Comparison of ENCODE assay signal across 8 mouse cellular contexts in the genomic region with DNA sequence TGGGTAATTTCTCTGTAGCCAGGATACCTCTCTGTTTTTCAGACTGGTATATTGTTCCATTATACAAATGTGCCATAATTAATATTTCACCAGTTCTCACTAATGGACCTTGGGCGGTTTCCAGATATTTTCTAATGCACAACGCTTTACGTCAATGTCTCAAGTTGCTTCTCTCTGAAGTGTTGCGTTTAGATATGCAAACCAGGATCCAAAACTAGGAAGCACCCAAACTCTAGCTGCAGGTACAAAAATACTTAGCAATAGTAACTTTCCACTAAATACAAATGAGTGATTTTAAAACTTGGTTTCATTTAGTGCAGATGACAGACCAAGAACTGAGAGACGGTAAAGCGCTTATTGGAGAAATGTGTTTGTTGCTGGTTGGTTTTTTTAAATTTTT. TPM values are rescaled to one million over a fixed set of nuclear protein-coding genes. Genes with fewer than 3 reads are reported as not detected.
DNase-seq lines count a peak whose midpoint lies in the region; ATAC-seq and TF ChIP-seq lines count a peak whose summit lies in the region.

No protein-coding gene starts in this region.

- H3K79me2 ChIP-seq in heart, adult 2 months (replicated peaks; ENCODE audit: control insufficient read depth, insufficient read depth, low read length): peaks cover 8% of the 10 kb centered on the region; the same call in 1 of the 2 replicates
- H3K79me2 ChIP-seq in macrophage (ENCODE audit: inconsistent target): peaks cover 54% of the 10 kb centered on the region

- H3K27ac ChIP-seq in heart, adult 2 months: peak overlapping the region; percentile 95
- no peak overlapping the region for H3K27ac ChIP-seq in forebrain, embryonic 15.5 days (replicated peaks)
- H3K27ac ChIP-seq in macrophage: peak overlapping the region; percentile 52

- H3K27me3 ChIP-seq in heart, adult 2 months (ENCODE audit: control insufficient read depth, insufficient read depth, low read length): no peaks in the 10 kb centered on the region
- H3K27me3 ChIP-seq in E14TG2a.4 (ENCODE audit: insufficient read depth, low read length): no peaks in the 10 kb centered on the region
- H3K27me3 ChIP-seq in forebrain, embryonic 15.5 days: no peaks in the 10 kb centered on the region

- no peak for DNase-seq in heart, adult 2 months
- no peak for DNase-seq in heart, postnatal 36 days
- no peak for DNase-seq in frontal cortex, postnatal 14 days (ENCODE audit: low spot score in 2 of 2)
- no peak for DNase-seq in urinary bladder, postnatal 10 days (ENCODE audit: low spot score)
- DNase-seq in spleen, postnatal 10 days (ENCODE audit: low spot score in 2 of 2): no peak

- TF ChIP-seq POLR2A in heart, adult 2 months (IDR thresholded peaks at IDR 0.05; ENCODE audit: insufficient read depth, low read depth, low read length): no peak

- peak overlapping the region; percentile 99; the same call in 1 of the 2 replicates for H3K9ac ChIP-seq in heart, adult 2 months (ENCODE audit: low read depth, low read length)
- H3K9ac ChIP-seq in forebrain, embryonic 15.5 days (replicated peaks): peak overlapping the region; percentile 75

- H3K36me3 ChIP-seq in heart, adult 2 months (ENCODE audit: control insufficient read depth, insufficient read depth, low read length): peaks cover 21% of the 10 kb centered on the region
- H3K36me3 ChIP-seq in E14TG2a.4 (ENCODE audit: insufficient read depth, low read length): peaks cover 36% of the 10 kb centered on the region
- no peaks in the 10 kb centered on the region for H3K36me3 ChIP-seq in forebrain, embryonic 15.5 days
- H3K36me3 ChIP-seq in macrophage (ENCODE audit: inconsistent target): no peaks in the 10 kb centered on the region

- no peak for ATAC-seq in forebrain, embryonic 15.5 days (replicated peaks)

- H3K4me1 ChIP-seq in heart, adult 2 months (ENCODE audit: control insufficient read depth, insufficient read depth, low read length): peaks cover 20% of the 10 kb centered on the region
- peaks cover 64% of the 10 kb centered on the region for H3K4me1 ChIP-seq in E14TG2a.4 (replicated peaks; ENCODE audit: low read depth, low read length)
- peaks cover 32% of the 10 kb centered on the region for H3K4me1 ChIP-seq in forebrain, embryonic 15.5 days

- 2% methylated on average over 6 of the region's 6 CpGs for WGBS in heart, adult 2 months
- 4% methylated on average over 6 of the region's 6 CpGs for WGBS in forebrain, embryonic 15.5 days
- 4% methylated on average over 6 of the region's 6 CpGs for WGBS in macrophage (ENCODE audit: missing documents)

- no peak for TF ChIP-seq EP300 in heart, adult 2 months (IDR thresholded peaks at IDR 0.05; ENCODE audit: insufficient read depth, low read depth, low read length)

- intact Hi-C loops in heart, adult 2 months (cut with DNase I): loop anchor here (2.0 to 10.0 kb wide), 3 partner anchors 73 to 719 kb away; a partner anchor contains a TSS
- intact Hi-C loops in heart, postnatal 36 days (cut with DNase I): loop anchor here (2.0 to 5.0 kb wide), 2 partner anchors 72 to 73 kb away; a partner anchor contains a TSS

- no peaks in the 10 kb centered on the region for H3K9me3 ChIP-seq in E14TG2a.4 (ENCODE audit: low read length)
- no peaks in the 10 kb centered on the region for H3K9me3 ChIP-seq in forebrain, embryonic 15.5 days

- H3K4me2 ChIP-seq in forebrain, embryonic 15.5 days (replicated peaks): peak overlapping the region; percentile 55

- H3K4me3 ChIP-seq in heart, adult 2 months: peak overlapping the region; percentile 69
- peak overlapping the region; percentile 96 for H3K4me3 ChIP-seq in E14TG2a.4 (replicated peaks; ENCODE audit: low read length)
- H3K4me3 ChIP-seq in forebrain, embryonic 15.5 days: peak overlapping the region; percentile 65
- peak overlapping the region; percentile 65 for H3K4me3 ChIP-seq in macrophage (ENCODE audit: inconsistent target)

- TF ChIP-seq CTCF in heart, adult 2 months (IDR thresholded peaks at IDR 0.05): no peak
- TF ChIP-seq CTCF in E14TG2a.4 (conservative IDR thresholded peaks at IDR 0.05; ENCODE audit: low read length): no peak

RNA-seq across cellular contexts. Expression of a gene that starts 1.0 kb away (rescaled TPM):
- total RNA-seq in heart, adult 2 months (2021): 10 to 100 TPM; 77.3 to 88.3 TPM
- 33.1 and 40.6 TPM in 2 replicates for polyA plus RNA-seq in heart, adult 2 months (2012; rRNA removed)
- 10 to 100 TPM; 82.1 to 83.7 TPM for total RNA-seq in heart, postnatal 36 days (2021)
- polyA plus RNA-seq in forebrain, embryonic 15.5 days (2015; fragmentation: Nextera tagmentation; extraction: Ambion mirVana): 84.3 and 89.5 TPM in 2 replicates
- 10 to 100 TPM; 16.9 to 45.7 (median 26.0) TPM for total RNA-seq in macrophage (2018; cell fraction: chromatin; rRNA removed)
- 10 to 100 TPM; 40.4 to 69.8 (median 48.5) TPM for total RNA-seq in macrophage (2018; cell fraction: cytosol; rRNA removed)
- total RNA-seq in macrophage (2018; cell fraction: nucleus; rRNA removed): 10 to 100 TPM; 20.3 to 48.3 (median 35.3) TPM
- polyA plus RNA-seq in macrophage (2018): 39.8 to 56.3 TPM (median 54.3 TPM) in 3 replicates

RNA-seq across cellular contexts. Expression of a gene that starts 40.5 kb away (rescaled TPM):
- total RNA-seq in heart, adult 2 months (2021): 1 to 10 TPM; 5.3 to 7.5 TPM
- 4.4 and 4.7 TPM in 2 replicates for polyA plus RNA-seq in heart, adult 2 months (2012; rRNA removed)
- 1 to 10 TPM; 3.8 to 7.2 TPM for total RNA-seq in heart, postnatal 36 days (2021)
- 56.2 and 60.7 TPM in 2 replicates for polyA plus RNA-seq in forebrain, embryonic 15.5 days (2015; fragmentation: Nextera tagmentation; extraction: Ambion mirVana)
- 1 to 10 TPM in 2 of 26 experiments, not detected in 24; 1.2 to 4.0 TPM for total RNA-seq in macrophage (2018; cell fraction: chromatin; rRNA removed)
- 1 to 10 TPM in 3 of 26 experiments, under 1 TPM in 21, not detected in 2; 0.16 to 2.1 (median 0.59) TPM for total RNA-seq in macrophage (2018; cell fraction: cytosol; rRNA removed)
- total RNA-seq in macrophage (2018; cell fraction: nucleus; rRNA removed): 1 to 10 TPM in 7 of 26 experiments, under 1 TPM in 4, not detected in 15; 0.75 to 1.6 (median 1.0) TPM
- polyA plus RNA-seq in macrophage (2018): 0.31 to 0.71 TPM (median 0.42 TPM) in 3 replicates
